Mouse (Mus musculus): ENCODE measurements around the gene Nek9.

The Nek9 gene

DNA sequence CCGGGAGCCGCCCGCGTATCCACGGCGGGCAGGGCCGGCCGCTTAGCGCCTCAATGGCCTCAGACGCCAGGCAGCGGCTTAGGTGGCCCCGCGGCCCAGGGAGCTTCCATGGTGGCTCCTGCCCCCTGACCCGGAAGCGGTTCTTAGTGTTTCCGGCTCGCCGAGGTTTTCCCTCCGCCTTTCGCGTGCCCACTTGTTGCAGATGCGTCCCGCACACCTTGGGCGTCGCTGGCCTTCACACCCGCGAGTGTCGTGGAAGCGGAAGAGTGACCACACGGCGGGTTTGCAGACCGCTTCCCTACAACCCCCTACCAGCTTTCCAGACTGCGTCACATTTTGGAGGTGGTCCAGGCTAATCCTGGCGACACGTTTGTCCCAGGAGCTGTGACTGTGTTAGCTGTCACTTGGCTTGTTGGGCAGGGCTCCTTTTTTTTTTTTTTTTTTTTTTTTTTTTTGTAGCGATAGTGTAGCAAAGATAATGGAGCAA is at the start of gene Nek9:
Gene Nek9, minus strand, starts transcription at position 120 of the 487 bp plus-strand sequence.
- in situ Hi-C loops (cut with MboI; ENCODE audit: unreplicated experiment in 2 of 2) = loop anchor here (25.0 kb wide), 2 partner anchors 748 to 773 kb away; partner anchors contain the start of genes Ift43 (in 1 of the 2) and Tgfb3 (in 1 of the 2)

DNA sequence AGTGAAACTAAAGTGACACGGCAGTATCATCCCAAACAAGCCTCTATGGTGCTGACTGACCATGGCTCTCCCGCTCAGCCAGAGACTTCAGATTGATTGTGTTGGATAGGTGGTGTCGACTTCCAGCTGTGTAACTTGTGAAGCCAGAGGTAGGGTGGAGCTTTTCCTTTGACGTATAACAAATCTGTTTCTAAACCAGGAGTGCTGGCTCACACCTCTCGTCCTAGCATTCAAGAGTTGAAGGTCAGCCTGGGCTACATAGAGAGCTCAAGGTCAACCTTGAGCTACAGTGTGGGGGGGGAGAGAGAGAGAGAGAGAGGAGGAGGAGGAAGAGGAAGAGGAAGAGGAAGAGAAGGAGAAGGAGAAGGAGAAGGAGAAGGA is 46.8 kb upstream of the Nek9 start:
- in situ Hi-C loops (cut with MboI; ENCODE audit: unreplicated experiment in 2 of 2) = loop anchor here in 1 of 2 experiments (5.0 kb wide), 1 partner anchor 41 kb away; no protein-coding TSS in a partner anchor

DNA sequence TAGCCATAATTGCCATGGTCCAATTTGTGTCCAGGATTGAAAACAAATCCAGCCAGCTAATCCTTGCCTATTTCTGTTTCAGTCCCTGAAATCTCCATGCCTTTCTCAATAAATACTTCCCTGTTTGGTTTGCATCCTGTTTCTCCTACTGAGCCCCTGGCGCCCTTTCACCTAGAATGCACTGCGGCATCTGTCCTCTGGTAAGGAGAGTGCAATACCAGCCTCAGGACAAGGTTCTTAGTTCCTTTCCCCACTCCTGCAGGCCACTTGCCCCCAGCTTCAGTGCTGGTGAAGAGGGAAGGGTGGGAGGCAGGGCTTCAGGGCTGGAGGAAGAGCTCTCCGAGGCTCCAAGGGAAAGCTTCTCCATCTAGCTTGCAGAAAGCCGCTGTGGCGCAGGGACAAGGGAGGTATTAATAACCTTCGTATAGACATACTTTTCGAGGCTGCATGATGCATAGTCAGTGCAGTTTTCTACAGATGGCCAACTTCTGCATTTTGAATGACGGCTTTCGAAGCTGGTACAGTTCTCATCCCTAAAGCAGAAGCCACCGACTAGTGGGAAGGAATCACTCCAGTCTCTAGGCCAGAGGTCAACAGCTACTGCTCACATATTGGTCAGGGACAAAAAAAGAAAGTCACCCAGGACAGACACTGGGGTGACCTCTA is 46.3 kb upstream of the Nek9 start:
- in situ Hi-C loops (cut with MboI; ENCODE audit: unreplicated experiment in 2 of 2) = loop anchor here in 1 of 2 experiments (5.0 kb wide), 1 partner anchor 42 kb away; no protein-coding TSS in a partner anchor

DNA sequence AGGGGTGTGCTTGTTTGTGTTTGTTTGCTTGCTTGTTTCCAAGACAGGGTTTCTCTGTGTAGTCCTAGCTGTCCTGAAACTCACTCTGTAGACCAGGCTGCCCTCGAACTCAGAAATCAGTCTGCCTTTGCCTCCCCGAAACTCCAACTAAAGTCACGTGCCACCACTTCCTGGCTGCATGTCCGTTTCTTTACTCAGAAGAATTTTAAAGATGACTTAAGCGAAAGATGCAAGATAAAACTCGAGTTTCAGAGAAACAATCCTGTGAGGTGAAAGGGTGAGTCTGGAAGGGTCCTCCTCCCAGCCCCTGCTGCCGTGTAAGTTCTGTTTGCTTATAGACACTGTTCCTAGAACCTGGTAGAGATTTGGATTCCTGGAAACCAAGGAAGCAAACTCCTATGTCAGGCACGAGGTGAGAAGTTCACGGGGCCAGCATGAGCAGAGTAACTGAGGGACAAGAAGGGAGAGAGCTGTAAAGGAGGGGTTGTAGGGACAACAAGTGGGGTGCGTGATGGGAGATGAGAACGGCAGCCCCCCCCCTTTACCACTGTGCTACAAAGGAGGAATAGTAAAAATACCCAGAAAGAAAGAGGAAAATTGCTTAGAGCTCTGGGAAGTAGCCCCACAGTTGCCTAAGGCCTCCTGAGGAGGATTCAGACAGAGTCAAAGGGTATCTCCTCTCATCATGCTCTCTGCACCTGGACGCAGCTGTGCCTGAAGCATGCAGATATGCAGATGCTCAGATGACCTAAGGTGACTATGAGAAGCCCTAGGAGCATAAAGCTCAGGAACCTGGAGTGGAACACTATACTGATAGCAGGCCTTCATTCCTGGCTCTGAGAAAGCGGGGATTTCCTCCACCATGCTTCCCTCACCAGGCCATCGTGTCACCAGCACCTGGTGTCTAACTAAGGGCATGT is 43.9 kb upstream of the Nek9 start:
- in situ Hi-C loops (cut with MboI; ENCODE audit: unreplicated experiment in 2 of 2) = loop anchor here (5.0 kb wide), 2 partner anchors 34 to 104 kb away; no protein-coding TSS in a partner anchor

DNA sequence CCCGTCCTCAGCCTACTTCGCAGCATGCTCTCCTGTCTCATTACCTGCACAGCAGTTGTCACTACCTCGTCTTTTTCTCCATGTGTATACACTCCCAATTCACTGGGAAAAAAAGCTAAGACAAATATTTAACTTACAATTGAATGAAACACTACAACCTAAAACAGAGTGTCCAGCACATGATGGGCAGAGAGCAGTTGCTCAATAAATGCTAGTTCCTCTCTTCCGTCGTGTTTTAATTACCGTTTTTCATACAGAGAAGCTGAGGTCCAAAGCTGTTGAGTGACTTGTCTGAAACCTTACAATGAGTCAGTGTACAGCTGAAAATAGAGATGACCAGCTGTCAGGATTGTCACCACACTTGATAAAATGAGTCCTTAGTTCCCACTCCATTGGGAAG is 42.4 kb upstream of the Nek9 start:
- in situ Hi-C loops (cut with MboI; ENCODE audit: unreplicated experiment in 2 of 2) = loop anchor here (5.0 kb wide), 2 partner anchors 36 to 106 kb away; no protein-coding TSS in a partner anchor

DNA sequence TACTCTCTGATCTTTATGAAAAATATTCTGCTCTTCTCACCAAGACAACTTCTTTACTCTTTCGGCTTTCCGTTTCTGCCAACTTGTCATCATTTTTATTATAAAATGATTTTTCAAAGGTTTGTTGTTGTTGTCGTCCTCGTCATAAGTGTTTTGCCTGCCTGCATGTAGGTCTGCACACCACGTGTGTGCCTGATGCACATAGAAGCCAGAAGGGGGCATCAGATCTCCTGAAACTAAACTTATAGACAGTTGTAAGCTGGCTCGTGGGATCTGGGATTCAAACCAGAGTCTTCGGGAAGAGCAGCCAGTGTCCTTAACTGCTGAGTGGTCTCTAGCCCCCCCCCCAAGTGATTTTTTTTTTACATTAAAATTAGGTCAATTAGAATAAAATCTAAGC is 41.8 kb upstream of the Nek9 start:
- in situ Hi-C loops (cut with MboI; ENCODE audit: unreplicated experiment in 2 of 2) = loop anchor here (5.0 kb wide), 2 partner anchors 36 to 106 kb away; no protein-coding TSS in a partner anchor

DNA sequence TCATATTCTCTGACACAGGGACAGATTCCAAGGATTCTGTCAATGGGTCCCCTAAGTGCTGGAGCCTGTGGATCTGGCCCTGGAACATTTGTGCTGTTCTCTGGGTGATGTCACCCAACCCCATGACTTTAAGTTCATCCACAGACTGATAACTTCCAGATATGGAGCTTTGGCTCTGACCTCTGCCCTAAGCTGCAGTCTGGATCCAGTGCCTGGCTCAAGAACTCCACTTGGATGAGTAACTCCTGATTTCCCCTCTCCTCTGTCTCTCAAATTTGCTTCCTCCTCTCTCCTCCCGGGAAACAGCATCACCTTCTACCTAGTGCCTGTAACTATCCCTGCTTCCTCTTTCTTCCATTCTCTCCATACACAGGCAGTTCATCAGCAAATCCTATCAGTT is 41.1 kb upstream of the Nek9 start:
- in situ Hi-C loops (cut with MboI; ENCODE audit: unreplicated experiment in 2 of 2) = loop anchor here (5.0 kb wide), 2 partner anchors 37 to 107 kb away; no protein-coding TSS in a partner anchor

DNA sequence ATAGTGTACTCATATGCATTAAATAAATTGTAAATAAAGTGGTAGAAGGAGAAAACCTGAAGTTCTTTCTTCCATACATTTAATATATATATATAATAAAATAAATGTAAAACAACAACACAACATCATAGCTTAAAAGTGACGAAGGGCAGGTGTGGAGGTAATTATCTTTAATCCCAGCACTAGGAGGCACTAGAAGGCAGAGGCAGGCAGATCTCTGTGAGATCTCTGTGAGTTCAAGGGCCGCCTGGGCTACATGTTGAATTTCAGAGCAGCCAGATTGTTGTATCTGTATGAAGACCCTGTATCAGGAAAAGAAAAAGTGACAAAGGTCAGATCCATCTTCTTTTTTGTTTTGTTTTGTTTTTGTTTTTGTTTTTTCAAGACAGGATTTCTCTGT is 39.1 kb upstream of the Nek9 start:
- in situ Hi-C loops (cut with MboI; ENCODE audit: unreplicated experiment in 2 of 2) = loop anchor here in 1 of 2 experiments (5.0 kb wide), 1 partner anchor 36 kb away; no protein-coding TSS in a partner anchor

DNA sequence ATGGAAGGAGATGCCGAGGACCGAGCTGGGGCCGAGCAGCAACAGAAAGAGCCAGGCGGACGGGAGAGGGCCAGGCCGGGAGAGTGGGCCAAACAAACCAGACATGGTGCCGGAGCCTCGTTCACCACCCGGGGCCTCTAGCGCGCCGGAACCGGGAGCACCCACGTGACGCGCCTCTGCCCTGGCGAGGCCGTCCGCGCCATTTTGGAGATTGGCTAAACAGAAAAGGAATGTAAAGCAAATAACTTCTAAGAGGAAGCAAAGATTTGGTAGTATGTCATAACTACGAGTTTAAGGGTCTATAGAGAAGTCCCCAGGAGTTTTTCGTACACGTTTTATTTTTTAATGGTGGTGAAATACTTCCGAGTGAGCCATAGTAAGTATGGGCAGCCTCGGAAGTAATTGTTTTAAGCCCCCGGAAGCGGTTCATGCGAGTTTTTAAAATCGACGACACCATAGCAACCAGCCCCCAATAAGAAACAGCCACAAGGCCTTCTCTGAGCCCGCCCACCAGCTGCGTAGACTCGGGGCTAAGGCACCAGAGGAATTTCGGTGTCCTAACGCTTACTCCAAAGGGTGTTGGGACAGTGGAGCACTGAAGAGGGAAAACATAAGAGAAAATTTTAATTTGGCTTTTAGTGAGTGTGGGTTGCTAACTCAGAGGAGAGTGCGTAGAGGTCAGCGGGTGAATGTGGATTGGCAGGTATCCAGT is 35.6 kb upstream of the Nek9 start, which contains the start of gene Tmed10:
Gene Tmed10, minus strand, starts transcription at position 287 of the 712 bp plus-strand sequence.
- in situ Hi-C loops (cut with MboI; ENCODE audit: unreplicated experiment in 2 of 2) = loop anchor here in 1 of 2 experiments (5.0 kb wide), 1 partner anchor 32 kb away; no protein-coding TSS in a partner anchor

DNA sequence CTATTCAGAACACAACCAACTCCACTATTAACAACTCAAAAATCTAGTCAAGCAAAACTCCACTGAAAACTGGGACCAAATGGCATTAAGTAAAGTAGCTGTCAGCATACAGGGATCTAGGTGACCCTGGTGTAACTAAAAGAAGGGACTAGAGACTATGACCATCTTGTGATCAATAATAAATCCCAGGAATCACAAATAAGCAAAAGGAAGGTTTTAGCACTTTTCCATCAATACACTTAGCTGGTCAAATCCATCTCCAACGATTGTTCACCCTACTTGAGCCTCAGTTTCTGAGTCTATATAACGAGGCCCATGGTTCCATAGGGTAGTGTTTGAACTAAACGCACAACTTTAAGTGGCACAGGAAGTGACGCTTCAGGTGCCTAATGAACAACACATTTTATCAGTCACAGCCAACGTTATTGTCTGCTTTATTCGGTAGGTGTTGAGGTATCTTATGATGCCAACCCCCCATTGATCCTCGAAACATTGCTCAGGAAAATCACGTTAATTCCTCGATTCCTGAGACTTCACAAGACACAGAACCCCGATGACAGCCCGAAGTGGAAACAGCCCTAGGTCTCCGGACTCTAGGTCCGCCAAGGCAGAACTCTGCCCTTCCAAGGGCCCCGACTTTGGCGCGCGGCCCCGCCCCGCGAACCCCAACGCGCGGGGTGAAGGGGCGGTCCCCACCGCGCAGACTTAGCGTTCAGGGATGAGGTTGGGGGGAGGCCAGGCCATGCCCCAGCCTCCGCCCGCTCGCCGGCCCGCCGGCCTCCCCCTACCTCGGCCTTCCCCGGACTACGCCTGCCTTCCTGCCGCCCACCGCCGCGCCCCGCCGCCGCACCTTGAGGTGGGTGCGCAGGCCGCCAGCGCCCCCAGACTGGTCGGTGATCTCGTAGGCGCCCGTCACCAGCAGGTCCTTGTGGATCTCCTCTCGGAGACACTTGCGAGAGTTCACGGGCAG is 34.7 kb upstream of the Nek9 start:
- in situ Hi-C loops (cut with MboI; ENCODE audit: unreplicated experiment in 2 of 2) = no loop called here

DNA sequence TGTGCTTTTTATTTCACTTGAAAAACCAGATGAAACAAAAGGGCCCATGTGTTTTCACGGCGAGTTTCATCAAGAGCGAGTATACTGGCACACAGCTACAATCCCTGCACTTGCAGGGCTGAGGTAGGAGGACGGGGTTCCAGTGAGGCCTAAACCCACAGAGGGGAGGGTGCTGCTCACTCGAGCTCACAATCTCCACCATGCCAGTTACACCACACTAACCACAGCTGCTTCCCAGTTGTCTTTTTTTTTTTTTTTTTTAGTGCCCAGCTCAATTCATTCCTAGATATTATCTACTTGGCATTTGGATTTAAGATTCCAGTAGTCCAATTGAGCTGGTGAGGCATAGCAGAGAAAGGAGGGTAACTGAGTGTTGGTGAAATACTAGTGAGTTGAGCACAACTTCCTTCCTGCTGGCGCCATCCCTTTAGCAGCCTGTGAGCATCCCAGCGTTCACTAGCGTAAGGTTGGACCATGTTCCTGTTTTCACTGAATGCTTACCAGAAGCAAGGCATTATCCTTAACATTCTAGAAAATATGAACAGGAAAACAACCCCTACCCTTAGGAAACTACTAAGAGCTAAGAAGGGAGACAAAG is 33.0 kb upstream of the Nek9 start:
- in situ Hi-C loops (cut with MboI; ENCODE audit: unreplicated experiment in 2 of 2) = no loop called here

DNA sequence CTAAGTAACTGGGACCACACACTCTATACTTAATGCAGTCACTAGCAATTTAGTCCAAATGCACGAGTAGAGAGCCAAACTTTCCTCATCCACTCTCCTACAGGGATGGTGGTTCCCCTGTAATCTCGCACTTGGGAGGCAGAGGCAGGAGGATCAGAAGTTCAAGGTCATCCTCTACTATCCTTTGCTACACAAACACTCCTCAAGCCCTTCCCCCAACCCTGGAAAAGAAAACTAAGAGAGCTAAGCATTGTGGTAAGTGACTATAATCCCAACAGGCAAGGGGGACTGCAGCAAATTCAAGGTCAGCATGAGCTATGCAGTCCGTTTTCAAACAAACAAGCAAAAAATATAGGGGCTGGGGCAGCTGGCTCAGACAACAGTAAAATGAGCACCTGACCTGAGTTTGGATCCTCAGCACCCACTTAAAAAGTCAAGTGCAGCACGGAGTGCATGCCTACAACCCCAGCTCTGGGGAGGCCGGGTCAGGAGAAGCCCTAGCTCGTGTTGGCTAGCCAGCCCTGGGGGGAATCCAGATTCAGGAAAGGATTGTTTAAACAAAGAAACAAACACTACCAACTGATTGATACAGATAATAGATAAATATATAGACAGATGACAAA is 29.4 kb upstream of the Nek9 start:
- in situ Hi-C loops (cut with MboI; ENCODE audit: unreplicated experiment in 2 of 2) = no loop called here

DNA sequence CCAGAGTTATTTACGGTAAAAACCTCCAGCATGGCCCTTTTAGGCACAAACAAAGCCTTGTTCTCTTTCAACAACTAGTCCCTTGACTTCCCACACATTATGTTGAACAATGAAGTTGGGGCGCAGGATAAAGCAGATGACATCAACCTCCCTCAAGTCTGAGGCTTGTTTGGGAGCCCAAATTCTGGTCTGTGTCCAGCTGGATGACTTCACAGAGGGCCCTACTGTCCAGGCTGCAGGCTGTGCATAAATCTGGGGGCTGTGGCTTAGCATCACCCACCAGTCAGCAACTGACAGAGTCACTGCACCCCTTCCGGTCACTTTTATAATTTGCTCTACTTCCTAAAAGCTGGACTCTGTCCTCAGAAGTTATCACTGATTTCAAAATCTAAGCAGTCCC is 27.1 kb upstream of the Nek9 start:
- in situ Hi-C loops (cut with MboI; ENCODE audit: unreplicated experiment in 2 of 2) = no loop called here

DNA sequence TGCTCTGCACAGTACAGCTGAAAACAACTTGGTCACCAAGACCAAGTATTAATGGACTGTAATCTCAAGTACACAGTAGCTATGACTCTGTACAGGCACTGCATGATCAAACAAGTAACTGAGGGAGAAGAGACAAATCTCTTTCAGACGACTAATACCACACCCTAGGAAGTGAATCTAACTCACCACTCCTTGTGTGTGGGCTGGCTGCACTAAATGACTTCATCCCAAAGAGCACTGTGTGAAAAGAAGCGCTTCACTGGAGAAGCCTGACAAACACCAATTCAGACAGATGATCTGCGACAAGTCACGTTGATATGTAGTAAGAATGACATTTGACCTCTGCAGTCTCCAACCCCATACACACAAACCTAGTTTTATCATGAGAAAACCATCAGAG is 23.3 kb upstream of the Nek9 start:
- in situ Hi-C loops (cut with MboI; ENCODE audit: unreplicated experiment in 2 of 2) = no loop called here

DNA sequence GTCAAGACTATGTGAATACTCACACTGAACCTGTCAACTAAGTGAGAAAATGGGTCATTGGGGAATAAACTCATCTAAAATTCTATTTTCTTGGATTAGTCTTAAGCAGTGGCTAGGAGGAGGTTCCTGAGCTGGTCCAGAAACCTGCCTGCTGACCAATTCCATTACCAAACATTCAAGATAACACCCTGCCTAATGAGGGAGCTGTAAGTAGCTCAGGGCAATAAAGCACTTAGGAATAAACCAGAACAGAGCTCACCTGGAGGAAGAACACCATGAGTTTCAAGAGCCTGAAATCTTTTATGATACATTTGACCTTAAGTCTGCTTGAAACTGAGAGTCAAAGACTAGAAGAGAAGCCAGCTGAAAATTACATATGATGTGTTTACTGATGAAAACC is 22.4 kb upstream of the Nek9 start:
- in situ Hi-C loops (cut with MboI; ENCODE audit: unreplicated experiment in 2 of 2) = no loop called here

DNA sequence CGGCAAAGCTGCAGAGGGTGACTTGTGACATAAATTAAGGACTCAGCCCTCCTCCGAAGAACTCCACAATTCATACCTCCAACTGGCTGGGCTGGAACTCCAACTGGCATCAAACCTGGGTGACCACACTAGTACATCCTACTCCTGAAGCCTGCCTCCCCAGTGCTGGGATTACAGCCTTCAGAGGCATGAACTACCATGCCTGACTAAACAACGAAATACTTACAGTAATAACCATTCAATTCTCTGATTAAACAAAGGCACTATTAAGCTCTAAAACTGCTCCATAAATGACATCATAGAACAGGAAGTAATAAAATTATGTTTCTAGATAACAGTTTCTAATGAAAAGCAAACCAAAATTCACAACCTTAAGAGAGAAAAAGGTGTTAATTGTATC is 22.0 kb upstream of the Nek9 start:
- in situ Hi-C loops (cut with MboI; ENCODE audit: unreplicated experiment in 2 of 2) = no loop called here

DNA sequence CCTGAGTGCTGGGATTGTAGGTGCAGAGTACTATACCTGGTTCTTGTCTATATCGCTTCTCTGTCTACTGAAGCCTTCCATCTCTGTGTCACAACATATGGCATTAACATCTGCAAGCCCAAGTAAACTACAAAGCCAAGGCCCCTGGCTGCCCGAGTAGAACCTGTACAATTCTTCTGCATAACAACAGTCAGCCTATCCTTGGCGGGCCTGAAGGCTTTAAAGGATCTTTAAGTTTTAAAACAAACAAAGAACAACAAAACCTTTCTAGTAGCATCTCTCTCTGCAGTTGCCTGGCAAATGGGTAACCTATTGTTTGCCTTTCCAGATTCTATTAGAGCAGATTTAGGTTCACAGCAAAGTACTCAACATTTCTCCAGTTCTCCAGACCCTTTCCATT is 14.9 kb upstream of the Nek9 start:
- in situ Hi-C loops (cut with MboI; ENCODE audit: unreplicated experiment in 2 of 2) = no loop called here

Measured in v-Abl transformed pro-B cells (cell line).